Mouse (Mus musculus) heart, postnatal 0 days (tissue): ENCODE data around the gene 9530003J23Rik. TPM values are rescaled to one million over a fixed set of nuclear protein-coding genes. Genes with fewer than 3 reads are reported as not detected.
"Not testable (repeated sequence)": the region's sequence is repeated elsewhere in the genome, so short reads cannot be mapped to it uniquely, and the experiment has no call there.

ENCODE experiments used
- ATAC-seq: fragments of 200-750 bp; cut with Nextera tagmentation; 2 replicates; pipeline ENCODE4 v1.8.0; 2017; ENCODE audit warnings: low read depth, moderate number of reproducible peaks, moderate library complexity; ENCODE audit not compliant: insufficient read depth
- DNase-seq: peaks from one replicate; pipeline ENCODE4 v3.0.0-alpha.2; 2016; ENCODE audit warnings: low spot score
- H3K27ac ChIP-seq: fragments of 300-500 bp; sonication (generic); 2 replicates; pipeline ENCODE4 v1.5.1; 2014; ENCODE audit warnings: low read depth, mild to moderate bottlenecking
- H3K27me3 ChIP-seq: fragments of 300-500 bp; sonication (generic); 2 replicates; pipeline ENCODE4 v1.6.1; 2014; ENCODE audit warnings: low read length, mixed read lengths; ENCODE audit not compliant: control insufficient read depth, insufficient read depth
- H3K36me3 ChIP-seq: fragments of 300-500 bp; sonication (generic); replicated peaks from 2 replicates; pipeline ENCODE4 v1.6.1; 2014; ENCODE audit warnings: low read length, mixed read lengths; ENCODE audit not compliant: control insufficient read depth, insufficient read depth
- H3K4me1 ChIP-seq: fragments of 300-500 bp; sonication (generic); 2 replicates; pipeline ENCODE4 v1.6.1; 2014; ENCODE audit warnings: antibody characterized with exemption; ENCODE audit not compliant: control insufficient read depth, insufficient read depth
- H3K4me2 ChIP-seq: fragments of 300-500 bp; sonication (generic); 2 replicates; pipeline ENCODE4 v1.6.1; 2014; ENCODE audit warnings: low read depth, mild to moderate bottlenecking, low read length, moderate library complexity
- H3K4me3 ChIP-seq: fragments of 300-500 bp; sonication (generic); 2 replicates; pipeline ENCODE4 v1.5.1; 2014; ENCODE audit warnings: low read depth, low read length
- H3K9ac ChIP-seq: fragments of 300-500 bp; sonication (generic); replicated peaks from 2 replicates; pipeline ENCODE4 v1.6.1; 2014; ENCODE audit warnings: low read depth, low read length, mixed read lengths
- H3K9me3 ChIP-seq: fragments of 300-500 bp; sonication (generic); replicated peaks from 2 replicates; pipeline ENCODE4 v1.6.1; 2016; ENCODE audit warnings: low read length; ENCODE audit not compliant: control insufficient read depth
- CTCF ChIP-seq: IDR thresholded peaks from 2 replicates; pipeline ENCODE4 v1.5.1; 2016; ENCODE audit warnings: antibody characterized with exemption, control low read depth, low read depth
- EP300 ChIP-seq: IDR thresholded peaks from 2 replicates; pipeline ENCODE4 v1.6.1; 2016; ENCODE audit warnings: antibody characterized with exemption, low read depth
- WGBS: fragments of 180-500 bp; shearing (Covaris S2); extraction: QIAGEN DNeasy Blood & Tissue Kit; methylation state at CpG from one replicate; pipeline ENCODE4 v1.1.7; 2014; 5-methylcytosine and 5-hydroxymethylcytosine counted together
- polyA plus RNA-seq: library from polyadenylated mRNA; unstranded; fragments of >200 nt; fragmentation: Nextera tagmentation; extraction: Ambion mirVana; gene quantifications from 2 replicates; pipeline ENCODE4 v1.2.1, GENCODE M21; 2015
- total RNA-seq: library from RNA; depleted of rRNA; stranded (reverse); fragments of >200 nt; gene quantifications from 2 replicates; pipeline ENCODE4 v1.2.3, GENCODE M21; 2014; ENCODE audit warnings: low replicate concordance

9530003J23Rik gene
- total and polyA plus RNA-seq, 2 experiments from 2014 or later = not detected

GRCm38 (mm10) chr10:117215409-117216131 lies 22.9 kb downstream of the 9530003J23Rik start:
- TF ChIP-seq CTCF (no peak), EP300 (no peak)
- no peaks in the 10 kb centered on the region for H3K9me3 ChIP-seq
- DNase-seq = no peak
- peaks cover 58% of the 10 kb centered on the region for H3K36me3 ChIP-seq
- H3K27ac ChIP-seq = no peak overlapping the region
- no peak overlapping the region for H3K4me3 ChIP-seq
- H3K4me1 ChIP-seq = no peaks in the 10 kb centered on the region
- H3K4me2 ChIP-seq = no peak overlapping the region
- 88% methylated on average over 25 of the region's 25 CpGs for WGBS
- H3K9ac ChIP-seq = no peak overlapping the region
- ATAC-seq = no peak
- H3K27me3 ChIP-seq = no peaks in the 10 kb centered on the region

GRCm38 (mm10) chr10:117211023-117211422 lies 27.5 kb downstream of the 9530003J23Rik start:
- H3K9ac ChIP-seq = no peak overlapping the region
- TF ChIP-seq EP300 (no peak), CTCF (no peak)
- peaks cover 17% of the 10 kb centered on the region for H3K36me3 ChIP-seq
- H3K27me3 ChIP-seq = no peaks in the 10 kb centered on the region
- no peak for ATAC-seq
- 72% methylated on average over 6 of the region's 6 CpGs for WGBS
- no peak overlapping the region for H3K4me2 ChIP-seq
- DNase-seq = no peak
- peak overlapping the region; percentile 48; the same call in 1 of the 2 replicates for H3K27ac ChIP-seq
- H3K4me3 ChIP-seq = no peak overlapping the region
- no peaks in the 10 kb centered on the region for H3K9me3 ChIP-seq
- H3K4me1 ChIP-seq = no peaks in the 10 kb centered on the region

- H3K9me3 ChIP-seq = no peaks in the 10 kb centered on the region
- H3K4me1 ChIP-seq = no peaks in the 10 kb centered on the region
- H3K27me3 ChIP-seq = no peaks in the 10 kb centered on the region
- H3K9ac ChIP-seq = no peak overlapping the region
- no peak overlapping the region for H3K27ac ChIP-seq
- ATAC-seq (peak; percentile 74), DNase-seq (peak; percentile 88)
- peak overlapping the region; percentile 60 for H3K4me2 ChIP-seq
- peaks cover 2% of the 10 kb centered on the region for H3K36me3 ChIP-seq
- no peak for TF ChIP-seq EP300
- TF ChIP-seq CTCF = peak; percentile 75
- H3K4me3 ChIP-seq = peak overlapping the region; percentile 38
- 11% methylated on average over 11 of the region's 11 CpGs for WGBS
Measured at GRCm38 (mm10) chr10:117209469-117209938, 29.0 kb downstream of the 9530003J23Rik start.

- not testable (repeated sequence) for H3K27me3 ChIP-seq, H3K9ac ChIP-seq, H3K9me3 ChIP-seq, H3K4me1 ChIP-seq, DNase-seq, H3K4me3 ChIP-seq, H3K27ac ChIP-seq, ATAC-seq, H3K4me2 ChIP-seq, H3K36me3 ChIP-seq
- WGBS = 85% methylated on average over 6 of the region's 6 CpGs
Measured at GRCm38 (mm10) chr10:117208787-117209186, 29.7 kb downstream of the 9530003J23Rik start.

- H3K9ac ChIP-seq = no peak overlapping the region
- WGBS = 86% methylated on average over 15 of the region's 15 CpGs
- no peaks in the 10 kb centered on the region for H3K36me3 ChIP-seq
- no peak overlapping the region for H3K4me3 ChIP-seq
- ATAC-seq (no peak), DNase-seq (no peak)
- H3K27me3 ChIP-seq = no peaks in the 10 kb centered on the region
- no peak overlapping the region for H3K27ac ChIP-seq
- no peak overlapping the region for H3K4me2 ChIP-seq
- TF ChIP-seq CTCF (no peak), EP300 (no peak)
- H3K9me3 ChIP-seq = no peaks in the 10 kb centered on the region
- no peaks in the 10 kb centered on the region for H3K4me1 ChIP-seq
Measured at GRCm38 (mm10) chr10:117208221-117208620, 30.3 kb downstream of the 9530003J23Rik start.

GRCm38 (mm10) chr10:117206070-117206469 lies 32.4 kb downstream of the 9530003J23Rik start:
- Histone ChIP-seq H3K9me3 (no peaks in the 10 kb centered on the region), H3K27me3 (no peaks in the 10 kb centered on the region), H3K4me1 (no peaks in the 10 kb centered on the region), H3K4me2 (no peak overlapping the region), H3K4me3 (no peak overlapping the region), H3K27ac (no peak overlapping the region), H3K36me3 (no peaks in the 10 kb centered on the region), H3K9ac (no peak overlapping the region)
- TF ChIP-seq EP300 (no peak), CTCF (no peak)
- 92% methylated on average over 3 of the region's 3 CpGs for WGBS
- DNase-seq (no peak), ATAC-seq (no peak)
